ENCODE assay signal across 8 mouse cellular contexts in genomic region chr6:93573679-93574635, GRCm38 (mm10).
A peak's percentile ranks its signal among the peaks of the same experiment; 100 is the strongest.
DNase-seq lines count a peak whose midpoint lies in the region.

No protein-coding gene starts in this region.

- DNase-seq in gastrocnemius, postnatal 10 days, result peak; percentile 7
- DNase-seq in gastrocnemius, adult 8-10 months (ENCODE audit: low spot score in 2 of 2), result no peak
- DNase-seq in NIH3T3 (ENCODE audit: low read depth), result peak; percentile 35
- DNase-seq in frontal cortex, postnatal 25 days (ENCODE audit: low spot score in 2 of 2), result peak; percentile 9
- peak; percentile 50 to 70 for DNase-seq in left cerebral cortex, adult 9 months (ENCODE audit: low spot score in 2 of 2)
- DNase-seq in thymus, postnatal 14 days, result no peak
- DNase-seq in spleen, postnatal 14 days (ENCODE audit: low spot score in 2 of 2), result no peak
- DNase-seq in yolk sac, embryonic 10.5 days (ENCODE audit: low spot score), result no peak

Comparison
In these comparisons a context has a peak if more than half of its experiments do, and no peak if none do; other contexts are left out.
1. DNase-seq: peak in gastrocnemius, postnatal 10 days (single experiment), NIH3T3 (single experiment), frontal cortex, postnatal 25 days (2 of 2) and left cerebral cortex, adult 9 months (2 of 2); none in gastrocnemius, adult 8-10 months (0 of 2), thymus, postnatal 14 days (single experiment), spleen, postnatal 14 days (0 of 2) and yolk sac, embryonic 10.5 days (single experiment).